Mouse (Mus musculus): ENCODE measurements around the gene Secisbp2l. TPM values are rescaled to one million over a fixed set of nuclear protein-coding genes. Genes with fewer than 3 reads are reported as not detected.

Gene Secisbp2l
- polyA plus RNA-seq, 1 experiment from 2014 or later, result 16.7 TPM

Other genes starting within 250 kb of the Secisbp2l start
- 5.2 and 5.3 TPM in 2 replicates for gene Cep152, start 157.8 kb downstream of the Secisbp2l start, polyA plus RNA-seq (2014; fragmentation: Nextera tagmentation; extraction: Ambion mirVana)
- 182 and 197 TPM in 2 replicates for gene Eid1, start 109.8 kb downstream of the Secisbp2l start, polyA plus RNA-seq (2014; fragmentation: Nextera tagmentation; extraction: Ambion mirVana)
- 1.2 and 2.0 TPM in 2 replicates for gene Shc4, start 58.7 kb downstream of the Secisbp2l start, polyA plus RNA-seq (2014; fragmentation: Nextera tagmentation; extraction: Ambion mirVana)
- 35.2 and 38.9 TPM in 2 replicates for gene Galk2, start 76.2 kb upstream of the Secisbp2l start, polyA plus RNA-seq (2014; fragmentation: Nextera tagmentation; extraction: Ambion mirVana)
- gene Cops2, start 76.3 kb upstream of the Secisbp2l start, polyA plus RNA-seq (2014; fragmentation: Nextera tagmentation; extraction: Ambion mirVana), result 81.9 and 84.1 TPM in 2 replicates

All from heart, embryonic 11.5 days (tissue).